Mouse (Mus musculus): Measurements from ENCODE around the gene Meis3. TPM values are rescaled to one million over a fixed set of nuclear protein-coding genes. Genes with fewer than 3 reads are reported as not detected.

The Meis3 gene
- polyA plus RNA-seq (2015; fragmentation: Nextera tagmentation; extraction: Ambion mirVana): 1.1 and 1.6 TPM in 2 replicates

GRCm38 (mm10) chr7:16174597-16175541, at the start of gene Meis3:
Gene Meis3 (plus strand): TSS chr7:16175090.
- H3K9me3 ChIP-seq (replicated peaks; ENCODE audit: control insufficient read depth, low read length): no peaks in the 10 kb centered on the region
- H3K4me2 ChIP-seq (ENCODE audit: low read depth, low read length): peak within 1 kb of the TSS; percentile 55
- WGBS (ENCODE audit: insufficient replicate concordance): under 1% methylated on average over 27 of the region's 42 CpGs
- peak; percentile 32; the same call in 1 of the 2 replicates for ATAC-seq (ENCODE audit: low read depth)
- H3K27me3 ChIP-seq (ENCODE audit: control insufficient read depth, insufficient read depth, low read depth, low read length): peaks cover 36% of the 10 kb centered on the region
- H3K36me3 ChIP-seq (ENCODE audit: control insufficient read depth, insufficient read depth): no peaks in the 10 kb centered on the region
- no peak within 1 kb of the TSS for H3K27ac ChIP-seq (ENCODE audit: low read length)
- H3K4me1 ChIP-seq (ENCODE audit: control insufficient read depth, low read depth, low read length): no peaks in the 10 kb centered on the region; the same call in 1 of the 2 replicates
- H3K4me3 ChIP-seq (ENCODE audit: low read depth, low read length): peak within 1 kb of the TSS; percentile 50
- peak within 1 kb of the TSS; percentile 34; the same call in 1 of the 2 replicates for H3K9ac ChIP-seq (ENCODE audit: low read depth, low read length)

GRCm38 (mm10) chr7:16125829-16126228, 49.1 kb upstream of the Meis3 start:
- Histone ChIP-seq H3K27me3 (ENCODE audit: control insufficient read depth, insufficient read depth, low read depth, low read length) (peaks cover 14% of the 10 kb centered on the region), H3K9ac (ENCODE audit: low read depth, low read length) (no peak overlapping the region), H3K4me3 (ENCODE audit: low read depth, low read length) (no peak overlapping the region), H3K9me3 (replicated peaks; ENCODE audit: control insufficient read depth, low read length) (no peaks in the 10 kb centered on the region), H3K4me1 (ENCODE audit: control insufficient read depth, low read depth, low read length) (no peaks in the 10 kb centered on the region; the same call in 1 of the 2 replicates), H3K27ac (ENCODE audit: low read length) (no peak overlapping the region), H3K4me2 (ENCODE audit: low read depth, low read length) (no peak overlapping the region), H3K36me3 (ENCODE audit: control insufficient read depth, insufficient read depth) (no peaks in the 10 kb centered on the region)
- WGBS (ENCODE audit: insufficient replicate concordance): 74% methylated on average over 9 of the region's 9 CpGs
- no peak for ATAC-seq (ENCODE audit: low read depth)

- Histone ChIP-seq H3K36me3 (ENCODE audit: control insufficient read depth, insufficient read depth) (no peaks in the 10 kb centered on the region), H3K4me3 (ENCODE audit: low read depth, low read length) (no peak overlapping the region), H3K9ac (ENCODE audit: low read depth, low read length) (no peak overlapping the region), H3K27ac (ENCODE audit: low read length) (no peak overlapping the region), H3K4me2 (ENCODE audit: low read depth, low read length) (no peak overlapping the region), H3K4me1 (ENCODE audit: control insufficient read depth, low read depth, low read length) (no peaks in the 10 kb centered on the region; the same call in 1 of the 2 replicates), H3K27me3 (ENCODE audit: control insufficient read depth, insufficient read depth, low read depth, low read length) (peaks cover 32% of the 10 kb centered on the region), H3K9me3 (replicated peaks; ENCODE audit: control insufficient read depth, low read length) (no peaks in the 10 kb centered on the region)
- WGBS (ENCODE audit: insufficient replicate concordance): 67% methylated on average over 6 of the region's 6 CpGs
- ATAC-seq (ENCODE audit: low read depth): no peak
These were observed 46.5 kb upstream of the Meis3 start for GRCm38 (mm10) chr7:16128344-16128743.

- H3K4me2 ChIP-seq (ENCODE audit: low read depth, low read length): no peak overlapping the region
- no peak overlapping the region for H3K9ac ChIP-seq (ENCODE audit: low read depth, low read length)
- WGBS (ENCODE audit: insufficient replicate concordance): 53% methylated on average over 5 of the region's 5 CpGs
- no peak overlapping the region for H3K27ac ChIP-seq (ENCODE audit: low read length)
- H3K4me3 ChIP-seq (ENCODE audit: low read depth, low read length): no peak overlapping the region
- H3K9me3 ChIP-seq (replicated peaks; ENCODE audit: control insufficient read depth, low read length): no peaks in the 10 kb centered on the region
- no peaks in the 10 kb centered on the region for H3K36me3 ChIP-seq (ENCODE audit: control insufficient read depth, insufficient read depth)
- no peaks in the 10 kb centered on the region; the same call in 1 of the 2 replicates for H3K4me1 ChIP-seq (ENCODE audit: control insufficient read depth, low read depth, low read length)
- peaks cover 32% of the 10 kb centered on the region for H3K27me3 ChIP-seq (ENCODE audit: control insufficient read depth, insufficient read depth, low read depth, low read length)
- ATAC-seq (ENCODE audit: low read depth): no peak
These were observed 46.0 kb upstream of the Meis3 start for GRCm38 (mm10) chr7:16128899-16129298.

- H3K4me1 ChIP-seq (ENCODE audit: control insufficient read depth, low read depth, low read length): no peaks in the 10 kb centered on the region; the same call in 1 of the 2 replicates
- H3K27me3 ChIP-seq (ENCODE audit: control insufficient read depth, insufficient read depth, low read depth, low read length): peaks cover 32% of the 10 kb centered on the region
- H3K4me3 ChIP-seq (ENCODE audit: low read depth, low read length): peak within 1 kb of the TSS; percentile 36
- 4% methylated on average over 12 of the region's 12 CpGs for WGBS (ENCODE audit: insufficient replicate concordance)
- no peak within 1 kb of the TSS for H3K27ac ChIP-seq (ENCODE audit: low read length)
- no peak within 1 kb of the TSS for H3K9ac ChIP-seq (ENCODE audit: low read depth, low read length)
- no peaks in the 10 kb centered on the region for H3K36me3 ChIP-seq (ENCODE audit: control insufficient read depth, insufficient read depth)
- H3K4me2 ChIP-seq (ENCODE audit: low read depth, low read length): peak within 1 kb of the TSS; percentile 58
- no peaks in the 10 kb centered on the region for H3K9me3 ChIP-seq (replicated peaks; ENCODE audit: control insufficient read depth, low read length)
- peak; percentile 61 for ATAC-seq (ENCODE audit: low read depth)
These were observed 45.5 kb upstream of the Meis3 start, which contains the start of gene Slc8a2 for GRCm38 (mm10) chr7:16129421-16129845. Gene Slc8a2 (plus strand): TSS chr7:16129826.

GRCm38 (mm10) chr7:16129846-16130691, 44.8 kb upstream of the Meis3 start:
- Histone ChIP-seq H3K4me1 (ENCODE audit: control insufficient read depth, low read depth, low read length) (no peaks in the 10 kb centered on the region; the same call in 1 of the 2 replicates), H3K9me3 (replicated peaks; ENCODE audit: control insufficient read depth, low read length) (no peaks in the 10 kb centered on the region), H3K27ac (ENCODE audit: low read length) (no peak overlapping the region), H3K9ac (ENCODE audit: low read depth, low read length) (no peak overlapping the region), H3K36me3 (ENCODE audit: control insufficient read depth, insufficient read depth) (no peaks in the 10 kb centered on the region), H3K27me3 (ENCODE audit: control insufficient read depth, insufficient read depth, low read depth, low read length) (peaks cover 32% of the 10 kb centered on the region), H3K4me3 (ENCODE audit: low read depth, low read length) (peak overlapping the region; percentile 36), H3K4me2 (ENCODE audit: low read depth, low read length) (peak overlapping the region; percentile 58)
- peak; percentile 30; the same call in 1 of the 2 replicates for ATAC-seq (ENCODE audit: low read depth)
- 1% methylated on average over 37 of the region's 38 CpGs for WGBS (ENCODE audit: insufficient replicate concordance)

- no peak overlapping the region for H3K4me3 ChIP-seq (ENCODE audit: low read depth, low read length)
- peaks cover 32% of the 10 kb centered on the region for H3K27me3 ChIP-seq (ENCODE audit: control insufficient read depth, insufficient read depth, low read depth, low read length)
- no peak overlapping the region for H3K4me2 ChIP-seq (ENCODE audit: low read depth, low read length)
These were observed 43.8 kb upstream of the Meis3 start for GRCm38 (mm10) chr7:16130956-16131634.

GRCm38 (mm10) chr7:16132161-16132581, 42.7 kb upstream of the Meis3 start:
- no peak overlapping the region for H3K9ac ChIP-seq (ENCODE audit: low read depth, low read length)
- H3K27me3 ChIP-seq (ENCODE audit: control insufficient read depth, insufficient read depth, low read depth, low read length): peaks cover 32% of the 10 kb centered on the region

More at GRCm38 (mm10) chr7:16130956-16131634, 43.8 kb upstream of the Meis3 start:
- 30% methylated on average over 13 of the region's 13 CpGs for whole genome bisulfite sequencing (ENCODE audit: insufficient replicate concordance)
- ATAC-seq (ENCODE audit: low read depth): no peak
- Histone ChIP-seq H3K27ac (ENCODE audit: low read length) (no peak overlapping the region), H3K4me1 (ENCODE audit: control insufficient read depth, low read depth, low read length) (no peaks in the 10 kb centered on the region; the same call in 1 of the 2 replicates), H3K36me3 (ENCODE audit: control insufficient read depth, insufficient read depth) (no peaks in the 10 kb centered on the region), H3K9ac (ENCODE audit: low read depth, low read length) (no peak overlapping the region), H3K9me3 (replicated peaks; ENCODE audit: control insufficient read depth, low read length) (no peaks in the 10 kb centered on the region)

More at GRCm38 (mm10) chr7:16132161-16132581, 42.7 kb upstream of the Meis3 start:
- Histone ChIP-seq H3K4me2 (ENCODE audit: low read depth, low read length) (no peak overlapping the region), H3K4me1 (ENCODE audit: control insufficient read depth, low read depth, low read length) (no peaks in the 10 kb centered on the region; the same call in 1 of the 2 replicates), H3K9me3 (replicated peaks; ENCODE audit: control insufficient read depth, low read length) (no peaks in the 10 kb centered on the region), H3K36me3 (ENCODE audit: control insufficient read depth, insufficient read depth) (no peaks in the 10 kb centered on the region), H3K4me3 (ENCODE audit: low read depth, low read length) (no peak overlapping the region), H3K27ac (ENCODE audit: low read length) (no peak overlapping the region)
- WGBS (ENCODE audit: insufficient replicate concordance): 7% methylated on average over 7 of the region's 7 CpGs
- no peak for ATAC-seq (ENCODE audit: low read depth)

Data from liver, embryonic 16.5 days (tissue).